Mouse (Mus musculus): ENCODE measurements at regions not wholly inside any gene's neighbourhood (a gene's known extent, or its start where the extent isn't known, plus 50 kb on each side); places are given as distances from the start of the nearest gene placed in this dataset.

- no peaks in the 10 kb centered on the region for H3K4me1 ChIP-seq (ENCODE audit: control insufficient read depth in 1 of 2, insufficient read depth in 2 of 2, low read length in 2 of 2)
- no peak for TF ChIP-seq HCFC1 (IDR thresholded peaks at IDR 0.05; ENCODE audit: low read depth, low read length)
- TF ChIP-seq SMC3 (IDR thresholded peaks at IDR 0.05; ENCODE audit: low read depth, low read length), result no peak
- no peak for TF ChIP-seq ZMIZ1 (IDR thresholded peaks at IDR 0.05; ENCODE audit: low read depth, low read length)
- no peak for TF ChIP-seq EP300 (IDR thresholded peaks at IDR 0.05; ENCODE audit: low read depth in 1 of 2, low read length in 2 of 2)
- no peak for TF ChIP-seq SIN3A (IDR thresholded peaks at IDR 0.05; ENCODE audit: low read length)
- no peak for TF ChIP-seq CHD1 (IDR thresholded peaks at IDR 0.05; ENCODE audit: low read depth, low read length)
- TF ChIP-seq MYB (IDR thresholded peaks at IDR 0.05; ENCODE audit: low read depth, low read length), result no peak
- TF ChIP-seq POLR2AphosphoS2 (IDR thresholded peaks at IDR 0.05; ENCODE audit: low read length), result no peak
- no peak for TF ChIP-seq ELF1 (IDR thresholded peaks at IDR 0.05; ENCODE audit: low read depth, low read length)
- TF ChIP-seq UBTF (IDR thresholded peaks at IDR 0.05; ENCODE audit: borderline replicate concordance, insufficient read depth, low read depth, low read length), result no peak
- no peak for TF ChIP-seq GATA1 (IDR thresholded peaks at IDR 0.05; ENCODE audit: low read depth, low read length)
- no peak for TF ChIP-seq MAFK (IDR thresholded peaks at IDR 0.05; ENCODE audit: borderline replicate concordance, low read depth, low read length)
- TF ChIP-seq ZC3H11A (IDR thresholded peaks at IDR 0.05; ENCODE audit: low read depth, low read length), result no peak
- TF ChIP-seq POLR2A (IDR thresholded peaks at IDR 0.05; ENCODE audit: control insufficient read depth in 1 of 2, insufficient read depth in 1 of 2, low read depth in 1 of 2, low read length in 2 of 2, poor library complexity in 1 of 2), result no peak
- no peak for TF ChIP-seq TBP (IDR thresholded peaks at IDR 0.05; ENCODE audit: low read depth, low read length)
- no peak for TF ChIP-seq MYC (IDR thresholded peaks at IDR 0.05; ENCODE audit: low read depth, low read length)
- no peak for TF ChIP-seq CHD2 (IDR thresholded peaks at IDR 0.05; ENCODE audit: low read length)
- TF ChIP-seq ETS1 (IDR thresholded peaks at IDR 0.05; ENCODE audit: low read depth, low read length), result no peak
- DNase-seq (ENCODE audit: low read depth, low spot score), result no peak
- H3K36me3 ChIP-seq (ENCODE audit: control insufficient read depth in 1 of 2, insufficient read depth in 2 of 2, low read length in 2 of 2), result no peaks in the 10 kb centered on the region; a peak in 1 of 4 replicates
- no peak overlapping the region for H3K27ac ChIP-seq (ENCODE audit: control insufficient read depth, low read depth, low read length)
- no peaks in the 10 kb centered on the region; a peak in 1 of 4 replicates for H3K27me3 ChIP-seq (ENCODE audit: control insufficient read depth in 1 of 2, insufficient read depth in 2 of 2, low read length in 2 of 2)
- H3K9ac ChIP-seq (ENCODE audit: control insufficient read depth, low read depth, low read length, poor library complexity, severe bottlenecking), result no peak overlapping the region
- no peaks in the 10 kb centered on the region for H3K79me2 ChIP-seq (ENCODE audit: control insufficient read depth, insufficient read depth, low read length, poor library complexity)
- H3K9me3 ChIP-seq (replicated peaks; ENCODE audit: insufficient read depth, low read length), result no peaks in the 10 kb centered on the region
- no peak overlapping the region for H3K4me3 ChIP-seq (ENCODE audit: control insufficient read depth in 1 of 2, insufficient read depth in 1 of 2, low read depth in 2 of 2, low read length in 2 of 2)
These were observed 188.9 kb downstream of the Car2 start for GRCm38 (mm10) chr3:15074949-15075348.

GRCm38 (mm10) chr3:15090124-15090523 lies 204.1 kb downstream of the Car2 start:
- H3K4me1 ChIP-seq (ENCODE audit: control insufficient read depth in 1 of 2, insufficient read depth in 2 of 2, low read length in 2 of 2), result no peaks in the 10 kb centered on the region
- no peak overlapping the region for H3K9ac ChIP-seq (ENCODE audit: control insufficient read depth, low read depth, low read length, poor library complexity, severe bottlenecking)
- TF ChIP-seq USF2 (IDR thresholded peaks at IDR 0.05; ENCODE audit: borderline replicate concordance in 1 of 2, insufficient read depth in 1 of 2, low read depth in 1 of 2, low read length in 2 of 2), result no peak
- no peak for TF ChIP-seq MAFK (IDR thresholded peaks at IDR 0.05; ENCODE audit: borderline replicate concordance, low read depth, low read length)
- no peak for TF ChIP-seq JUND (IDR thresholded peaks at IDR 0.05; ENCODE audit: low read depth, low read length)
- TF ChIP-seq RAD21 (IDR thresholded peaks at IDR 0.05; ENCODE audit: low read depth, low read length), result no peak
- no peak for TF ChIP-seq GABPA (IDR thresholded peaks at IDR 0.05; ENCODE audit: low read depth, low read length)
- TF ChIP-seq USF1 (IDR thresholded peaks at IDR 0.05; ENCODE audit: low read depth, low read length), result no peak
- no peaks in the 10 kb centered on the region for H3K9me3 ChIP-seq (replicated peaks; ENCODE audit: insufficient read depth, low read length)
- no peak overlapping the region for H3K4me3 ChIP-seq (ENCODE audit: control insufficient read depth in 1 of 2, insufficient read depth in 1 of 2, low read depth in 2 of 2, low read length in 2 of 2)
- no peak overlapping the region for H3K27ac ChIP-seq (ENCODE audit: control insufficient read depth, low read depth, low read length)
- no peaks in the 10 kb centered on the region for H3K79me2 ChIP-seq (ENCODE audit: control insufficient read depth, insufficient read depth, low read length, poor library complexity)
- no peak for DNase-seq (ENCODE audit: low read depth, low spot score)
- H3K36me3 ChIP-seq (ENCODE audit: control insufficient read depth in 1 of 2, insufficient read depth in 2 of 2, low read length in 2 of 2), result no peaks in the 10 kb centered on the region
- H3K27me3 ChIP-seq (ENCODE audit: control insufficient read depth in 1 of 2, insufficient read depth in 2 of 2, low read length in 2 of 2), result no peaks in the 10 kb centered on the region

Data from MEL (cell line).